Mouse (Mus musculus): ENCODE data around the gene Plekhm3. TPM values are rescaled to one million over a fixed set of nuclear protein-coding genes. Genes with fewer than 3 reads are reported as not detected.
A peak's percentile ranks its signal among the peaks of the same experiment; 100 is the strongest.

Plekhm3 gene
- polyA plus RNA-seq, 1 experiment: 2.3 TPM

DNA sequence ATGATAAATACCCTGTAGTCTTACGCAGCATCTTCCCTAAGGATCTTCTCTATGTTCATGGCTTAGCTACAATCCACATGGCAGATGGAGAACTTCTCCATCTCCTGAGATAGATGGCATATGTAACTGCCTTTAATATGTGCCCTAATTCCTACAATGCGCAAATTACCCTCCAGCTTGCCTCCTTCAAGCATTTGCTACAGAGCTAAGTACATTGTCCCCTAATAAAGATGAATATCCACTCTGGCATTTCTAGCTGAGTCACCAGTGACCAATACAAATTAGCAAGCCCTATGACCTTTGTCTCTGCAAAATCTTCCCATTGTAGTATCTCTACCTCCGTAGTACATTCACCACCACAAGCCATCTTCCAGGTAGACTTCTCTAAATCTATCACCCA lies 6.4 kb downstream of the Plekhm3 start:
- TF ChIP-seq CTCF (IDR thresholded peaks at IDR 0.05; ENCODE audit: control insufficient read depth, insufficient read depth, insufficient read length): no peak
- no peak for TF ChIP-seq USF1 (IDR thresholded peaks at IDR 0.05; ENCODE audit: low read depth)
- TF ChIP-seq FOSL1 (IDR thresholded peaks at IDR 0.05; ENCODE audit: insufficient read depth, low read length, poor library complexity, severe bottlenecking): peak; percentile 70
- TF ChIP-seq MYOG (IDR thresholded peaks at IDR 0.05; ENCODE audit: control insufficient read depth, extremely low read depth, insufficient read length): no peak
- TF ChIP-seq MAX (IDR thresholded peaks at IDR 0.05): no peak
- no peak for TF ChIP-seq MYOD1 (IDR thresholded peaks at IDR 0.05; ENCODE audit: control insufficient read depth, insufficient read length, low read depth)
- TF ChIP-seq CEBPB (IDR thresholded peaks at IDR 0.05; ENCODE audit: low read depth): no peak
- Histone ChIP-seq H3K36me3 (ENCODE audit: control insufficient read depth, insufficient read depth) (no peaks in the 10 kb centered on the region), H3K79me2 (ENCODE audit: control insufficient read depth, insufficient read depth) (peaks cover 12% of the 10 kb centered on the region), H3K79me3 (ENCODE audit: low read depth) (peaks cover 3% of the 10 kb centered on the region), H3K4me3 (ENCODE audit: insufficient read depth, poor library complexity, severe bottlenecking) (no peak overlapping the region), H3ac (ENCODE audit: control insufficient read depth, insufficient read length, low read depth) (no peak overlapping the region), H3K27me3 (ENCODE audit: control insufficient read depth, insufficient read depth, insufficient read length) (no peaks in the 10 kb centered on the region)

DNA sequence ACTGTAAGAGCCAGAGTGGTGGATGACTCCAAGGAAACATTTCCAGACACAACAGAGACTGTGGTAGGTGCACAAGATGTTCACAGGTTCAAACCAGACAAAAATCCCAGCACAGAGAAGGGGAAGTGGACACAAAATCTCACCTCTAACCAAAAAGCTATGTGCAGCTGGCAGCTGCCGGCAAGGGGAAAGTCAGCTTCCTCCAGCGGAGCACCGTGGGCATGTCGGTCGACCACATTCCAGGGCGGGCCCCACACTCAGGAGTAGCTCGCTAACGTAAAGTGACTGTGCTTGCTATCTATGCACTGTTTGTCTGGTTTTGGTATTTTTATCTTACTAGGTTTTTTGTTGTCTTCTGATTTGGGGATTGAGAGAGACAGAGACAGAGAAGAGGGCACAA lies 7.2 kb downstream of the Plekhm3 start:
- H3K79me2 ChIP-seq (ENCODE audit: control insufficient read depth, insufficient read depth): peaks cover 8% of the 10 kb centered on the region
- peak; percentile 56 for TF ChIP-seq MYOD1 (IDR thresholded peaks at IDR 0.05; ENCODE audit: control insufficient read depth, insufficient read length, low read depth)
- no peak for TF ChIP-seq USF1 (IDR thresholded peaks at IDR 0.05; ENCODE audit: low read depth)

DNA sequence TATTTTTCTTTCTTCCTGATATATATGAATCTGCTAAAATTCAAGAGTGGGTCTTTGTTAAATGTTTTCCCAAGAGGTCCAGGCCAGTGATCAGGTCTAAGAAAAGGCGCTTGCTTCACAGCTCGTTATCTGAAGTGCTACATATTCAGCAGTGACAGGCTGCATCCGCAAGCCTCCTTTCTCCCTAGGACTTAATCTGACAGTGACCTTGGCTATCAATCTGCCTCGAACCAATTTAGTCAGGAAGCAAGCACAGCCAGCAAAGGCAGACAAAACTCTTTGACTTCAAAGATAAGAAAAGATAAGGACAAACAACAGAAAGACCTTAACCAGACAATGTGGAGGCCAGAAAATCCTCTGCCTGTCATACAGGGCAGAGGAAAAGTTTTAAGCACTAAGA lies 10.5 kb downstream of the Plekhm3 start:
- H3K27me3 ChIP-seq (ENCODE audit: control insufficient read depth, insufficient read depth, insufficient read length): no peaks in the 10 kb centered on the region
- H3K79me2 ChIP-seq (ENCODE audit: control insufficient read depth, insufficient read depth): no peaks in the 10 kb centered on the region
- no peak overlapping the region for H3ac ChIP-seq (ENCODE audit: control insufficient read depth, insufficient read length, low read depth)
- no peaks in the 10 kb centered on the region for H3K36me3 ChIP-seq (ENCODE audit: control insufficient read depth, insufficient read depth)
- H3K4me3 ChIP-seq (ENCODE audit: insufficient read depth, poor library complexity, severe bottlenecking): no peak overlapping the region
- H3K79me3 ChIP-seq (ENCODE audit: low read depth): no peaks in the 10 kb centered on the region
- TF ChIP-seq CTCF (IDR thresholded peaks at IDR 0.05; ENCODE audit: control insufficient read depth, insufficient read depth, insufficient read length): no peak
- TF ChIP-seq MYOG (IDR thresholded peaks at IDR 0.05; ENCODE audit: control insufficient read depth, extremely low read depth, insufficient read length): no peak
- TF ChIP-seq CEBPB (IDR thresholded peaks at IDR 0.05; ENCODE audit: low read depth): no peak
- TF ChIP-seq FOSL1 (IDR thresholded peaks at IDR 0.05; ENCODE audit: insufficient read depth, low read length, poor library complexity, severe bottlenecking): no peak
- no peak for TF ChIP-seq MYOD1 (IDR thresholded peaks at IDR 0.05; ENCODE audit: control insufficient read depth, insufficient read length, low read depth)
- no peak for TF ChIP-seq USF1 (IDR thresholded peaks at IDR 0.05; ENCODE audit: low read depth)
- no peak for TF ChIP-seq MAX (IDR thresholded peaks at IDR 0.05)

More for the DNA sequence above, 7.2 kb downstream of the Plekhm3 start:
- no peak overlapping the region for H3K4me3 ChIP-seq (ENCODE audit: insufficient read depth, poor library complexity, severe bottlenecking)
- H3ac ChIP-seq (ENCODE audit: control insufficient read depth, insufficient read length, low read depth): no peak overlapping the region
- no peaks in the 10 kb centered on the region for H3K36me3 ChIP-seq (ENCODE audit: control insufficient read depth, insufficient read depth)
- H3K79me3 ChIP-seq (ENCODE audit: low read depth): peaks cover 3% of the 10 kb centered on the region
- H3K27me3 ChIP-seq (ENCODE audit: control insufficient read depth, insufficient read depth, insufficient read length): no peaks in the 10 kb centered on the region

DNA sequence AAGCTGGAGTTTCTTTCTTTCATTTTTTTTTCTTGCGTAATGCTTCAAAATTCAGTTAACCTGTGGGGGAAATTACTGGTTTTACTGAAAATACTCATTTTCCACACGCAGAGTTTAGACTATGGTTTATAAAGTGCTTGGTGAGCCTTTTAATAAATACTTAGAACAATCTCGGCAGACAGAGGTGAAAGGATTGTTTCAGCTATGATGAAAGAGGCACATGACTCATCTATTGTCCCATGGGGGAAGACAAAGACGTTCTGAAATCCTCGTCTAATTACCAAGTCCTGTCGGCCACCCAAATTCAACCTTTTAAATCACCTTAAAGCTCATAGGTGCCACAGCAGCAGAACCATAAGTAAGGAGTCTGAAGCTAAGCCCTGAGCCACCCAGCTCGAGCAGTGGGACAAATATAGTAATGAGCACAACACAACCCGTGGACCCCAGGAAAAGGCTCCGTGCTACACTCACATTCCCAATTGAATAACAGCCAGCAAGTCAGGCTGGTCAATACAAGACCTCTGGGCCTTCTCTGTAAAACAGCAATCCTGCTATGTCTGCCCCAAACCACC lies 11.3 kb downstream of the Plekhm3 start:
- Histone ChIP-seq H3K4me3 (ENCODE audit: insufficient read depth, poor library complexity, severe bottlenecking) (no peak overlapping the region), H3K36me3 (ENCODE audit: control insufficient read depth, insufficient read depth) (no peaks in the 10 kb centered on the region), H3K79me2 (ENCODE audit: control insufficient read depth, insufficient read depth) (no peaks in the 10 kb centered on the region), H3K27me3 (ENCODE audit: control insufficient read depth, insufficient read depth, insufficient read length) (no peaks in the 10 kb centered on the region), H3ac (ENCODE audit: control insufficient read depth, insufficient read length, low read depth) (no peak overlapping the region), H3K79me3 (ENCODE audit: low read depth) (no peaks in the 10 kb centered on the region)
- TF ChIP-seq CEBPB (IDR thresholded peaks at IDR 0.05; ENCODE audit: low read depth): peak; percentile 74
- TF ChIP-seq USF1 (IDR thresholded peaks at IDR 0.05; ENCODE audit: low read depth): peak; percentile 41
- no peak for TF ChIP-seq MYOD1 (IDR thresholded peaks at IDR 0.05; ENCODE audit: control insufficient read depth, insufficient read length, low read depth)

DNA sequence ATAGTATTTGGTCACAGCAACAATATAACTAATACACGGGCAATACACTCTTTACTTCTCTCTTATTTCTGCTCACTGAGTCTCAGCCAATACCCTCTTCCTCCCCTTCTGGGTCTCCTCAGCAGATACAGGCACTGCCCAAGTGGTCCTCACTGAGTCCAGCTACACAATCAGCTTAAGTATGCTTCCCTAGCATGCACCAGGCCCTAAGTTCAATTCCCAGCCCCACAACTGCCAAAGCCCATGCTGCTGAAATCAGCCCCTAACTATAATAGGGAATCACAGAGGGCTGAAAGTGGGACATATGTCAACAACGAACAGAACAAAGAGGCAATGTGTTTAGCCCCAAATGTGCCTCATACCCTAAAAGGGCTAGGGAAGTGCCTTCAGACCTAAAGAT lies 11.9 kb downstream of the Plekhm3 start:
- H3K79me2 ChIP-seq (ENCODE audit: control insufficient read depth, insufficient read depth): no peaks in the 10 kb centered on the region
- no peaks in the 10 kb centered on the region for H3K27me3 ChIP-seq (ENCODE audit: control insufficient read depth, insufficient read depth, insufficient read length)
- H3K4me3 ChIP-seq (ENCODE audit: insufficient read depth, poor library complexity, severe bottlenecking): no peak overlapping the region
- TF ChIP-seq MYOD1 (IDR thresholded peaks at IDR 0.05; ENCODE audit: control insufficient read depth, insufficient read length, low read depth): no peak
- no peak overlapping the region for H3ac ChIP-seq (ENCODE audit: control insufficient read depth, insufficient read length, low read depth)
- no peaks in the 10 kb centered on the region for H3K79me3 ChIP-seq (ENCODE audit: low read depth)
- H3K36me3 ChIP-seq (ENCODE audit: control insufficient read depth, insufficient read depth): no peaks in the 10 kb centered on the region

DNA sequence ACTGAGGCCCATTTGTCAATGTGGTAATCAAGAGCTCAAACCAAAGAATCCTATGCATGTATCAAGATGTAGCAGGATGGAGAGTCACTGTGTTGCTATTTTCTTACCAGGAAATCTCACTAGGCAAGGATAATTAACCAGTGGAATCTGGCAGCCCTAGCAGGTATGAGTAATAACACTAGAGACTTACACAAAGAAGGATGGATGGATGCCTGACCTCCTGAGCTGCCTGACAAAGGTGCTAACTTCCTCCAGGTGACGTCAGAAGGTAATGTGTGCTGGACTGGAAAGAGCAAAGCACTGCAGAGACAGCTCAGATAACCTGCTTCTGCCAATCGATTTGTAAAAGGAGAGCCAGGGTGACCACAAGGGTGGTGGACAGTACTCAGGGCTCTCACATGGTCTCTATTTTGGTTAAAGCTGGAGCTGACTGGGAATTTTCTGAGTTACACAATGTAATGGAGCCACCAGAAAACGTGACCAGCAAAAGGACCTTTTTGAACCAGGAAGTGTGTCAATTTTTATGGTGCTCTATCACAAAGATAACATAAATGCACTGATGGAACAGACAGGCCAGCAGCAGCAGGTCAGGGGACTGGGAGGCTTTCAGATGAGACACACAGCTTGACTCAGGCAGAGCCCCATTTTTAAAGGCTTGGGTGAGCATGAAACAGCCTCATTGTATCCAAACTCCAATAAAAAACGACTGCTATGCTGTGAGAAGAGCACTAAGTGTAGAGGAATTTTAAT lies 14.4 kb downstream of the Plekhm3 start:
- no peaks in the 10 kb centered on the region for H3K79me2 ChIP-seq (ENCODE audit: control insufficient read depth, insufficient read depth)
- TF ChIP-seq MAX (IDR thresholded peaks at IDR 0.05) (no peak), FOSL1 (IDR thresholded peaks at IDR 0.05; ENCODE audit: insufficient read depth, low read length, poor library complexity, severe bottlenecking) (no peak), MYOD1 (IDR thresholded peaks at IDR 0.05; ENCODE audit: control insufficient read depth, insufficient read length, low read depth) (no peak), CEBPB (IDR thresholded peaks at IDR 0.05; ENCODE audit: low read depth) (no peak), USF1 (IDR thresholded peaks at IDR 0.05; ENCODE audit: low read depth) (no peak), MYOG (IDR thresholded peaks at IDR 0.05; ENCODE audit: control insufficient read depth, extremely low read depth, insufficient read length) (no peak), CTCF (IDR thresholded peaks at IDR 0.05; ENCODE audit: control insufficient read depth, insufficient read depth, insufficient read length) (no peak)
- no peak overlapping the region for H3ac ChIP-seq (ENCODE audit: control insufficient read depth, insufficient read length, low read depth)
- no peaks in the 10 kb centered on the region for H3K27me3 ChIP-seq (ENCODE audit: control insufficient read depth, insufficient read depth, insufficient read length)
- no peaks in the 10 kb centered on the region for H3K79me3 ChIP-seq (ENCODE audit: low read depth)
- no peaks in the 10 kb centered on the region for H3K36me3 ChIP-seq (ENCODE audit: control insufficient read depth, insufficient read depth)
- H3K4me3 ChIP-seq (ENCODE audit: insufficient read depth, poor library complexity, severe bottlenecking): no peak overlapping the region

All from C2C12 (cell line).